Mouse (Mus musculus): ENCODE data around the gene Fto.

The Fto gene

DNA sequence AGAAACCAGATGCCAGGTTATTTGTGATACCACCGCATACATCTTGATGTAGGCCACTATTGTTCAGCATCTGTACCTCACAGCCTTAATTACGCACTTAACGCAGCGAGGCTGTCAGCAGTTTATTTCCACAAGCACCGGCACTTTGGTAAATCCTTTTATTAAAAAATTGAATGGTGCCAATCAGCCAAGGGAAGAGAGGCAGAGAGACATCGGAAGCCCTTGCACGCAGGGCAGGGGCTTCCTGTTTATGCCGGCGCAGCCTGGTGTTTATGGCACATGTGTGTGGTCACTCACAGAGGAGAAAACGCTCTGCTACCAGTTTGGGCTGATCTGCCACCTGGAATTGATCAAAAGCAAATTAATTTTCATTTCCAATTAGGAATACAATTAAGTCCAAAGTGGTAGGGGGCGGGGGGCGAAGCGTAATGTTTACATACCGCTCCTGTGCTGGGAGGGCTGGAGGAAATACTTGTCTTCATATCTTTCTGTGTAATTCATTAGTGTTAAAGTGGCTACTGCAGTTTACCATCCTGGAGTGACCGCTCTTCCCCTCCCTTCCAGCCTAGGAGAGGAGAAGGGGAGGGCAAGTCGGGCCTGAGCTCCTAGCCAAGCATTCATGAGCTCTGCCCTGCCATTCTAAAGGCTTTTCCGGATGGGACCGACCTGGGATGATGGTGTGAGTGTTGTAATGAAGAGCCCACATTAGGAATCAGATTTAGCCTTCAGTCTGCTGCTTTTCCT, 299.2 kb downstream of the Fto start:
- no peak for DNase-seq (ENCODE audit: low spot score)

- DNase-seq (ENCODE audit: low spot score) = no peak
These were observed 300.3 kb downstream of the Fto start for GRCm38 (mm10) chr8:91613603-91614002.

DNA sequence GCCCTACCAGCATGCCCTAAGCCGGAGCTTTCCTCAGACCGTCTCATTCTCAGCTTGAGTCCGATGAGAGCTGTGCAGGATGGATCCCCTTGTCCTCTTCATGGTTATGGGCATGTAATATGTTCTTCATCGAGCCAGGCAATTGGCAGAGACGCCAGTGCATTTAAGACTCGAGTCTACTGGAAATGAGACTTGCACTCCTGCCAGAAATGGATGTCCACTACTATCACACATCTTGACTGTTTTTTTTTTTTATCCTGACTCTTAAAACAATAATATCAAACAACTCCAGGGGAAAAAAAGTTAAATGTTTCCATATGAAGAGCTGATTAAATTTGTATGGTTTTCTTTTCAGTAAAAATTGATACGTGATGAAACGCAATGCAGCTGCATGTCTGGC, 301.9 kb downstream of the Fto start:
- DNase-seq (ENCODE audit: low spot score) = no peak

DNA sequence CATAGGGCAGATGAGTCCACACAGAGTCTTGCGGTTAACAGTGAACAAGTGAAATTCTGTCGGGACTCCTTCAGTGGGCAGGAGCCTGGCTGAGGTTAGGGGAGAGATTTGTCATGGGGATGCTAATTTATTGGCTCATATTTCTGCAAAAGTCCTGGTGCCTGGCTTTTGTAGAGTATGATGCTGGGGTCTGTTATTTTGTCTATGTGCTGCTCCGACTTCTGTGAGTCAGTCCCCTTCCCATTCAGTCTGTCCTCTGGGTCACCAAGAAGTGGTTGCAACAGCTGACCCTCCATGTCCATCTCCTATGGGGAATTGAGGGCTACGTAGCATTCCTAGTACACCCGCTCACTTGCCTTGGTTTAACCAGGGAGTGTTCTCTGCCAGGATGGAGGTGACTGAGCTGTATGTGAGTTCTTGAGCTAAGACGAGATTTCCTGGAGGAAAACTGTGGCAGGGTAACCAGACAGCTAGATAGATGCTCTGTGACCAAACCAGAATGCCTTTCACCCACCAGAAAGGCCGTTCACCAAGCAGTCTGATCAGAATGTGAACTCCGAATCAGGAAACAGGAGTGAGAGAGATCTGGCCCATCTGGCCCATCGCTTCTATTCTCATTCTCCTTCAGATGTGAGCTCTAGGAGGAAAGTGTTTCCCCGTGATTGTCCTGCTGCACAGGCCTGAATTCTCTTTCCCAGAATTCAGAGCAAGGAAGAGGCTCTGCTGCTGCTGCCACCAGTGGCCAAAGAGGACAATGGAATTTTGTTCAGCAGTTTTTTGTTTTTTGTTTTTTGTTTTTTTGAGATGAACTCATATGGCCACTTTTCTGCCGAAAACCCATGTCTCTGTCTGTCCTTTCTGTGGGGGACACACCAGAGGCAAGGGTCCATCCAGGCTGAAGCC, 302.7 kb downstream of the Fto start:
- no peak for DNase-seq (ENCODE audit: low spot score)

DNA sequence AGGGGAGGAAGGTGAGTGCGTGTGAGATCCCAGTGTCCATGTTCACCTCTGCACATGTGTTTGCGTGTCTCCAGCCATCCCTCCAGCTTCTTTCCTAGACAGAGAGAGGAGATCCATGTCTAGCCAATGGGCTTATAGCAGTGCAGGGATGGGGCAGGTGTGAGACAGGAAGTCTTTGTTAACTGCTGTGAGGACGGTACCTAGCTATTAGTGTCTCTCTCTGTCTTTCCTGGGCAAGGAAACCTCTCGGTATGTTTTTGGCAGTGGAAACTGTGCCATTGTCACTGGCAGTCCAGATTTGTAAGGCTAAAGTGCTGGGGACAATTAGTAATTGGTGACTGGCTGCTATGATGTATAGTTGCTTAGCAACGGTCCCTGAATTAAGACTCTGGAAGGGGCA, 304.4 kb downstream of the Fto start:
- no peak for DNase-seq (ENCODE audit: low spot score)

DNA sequence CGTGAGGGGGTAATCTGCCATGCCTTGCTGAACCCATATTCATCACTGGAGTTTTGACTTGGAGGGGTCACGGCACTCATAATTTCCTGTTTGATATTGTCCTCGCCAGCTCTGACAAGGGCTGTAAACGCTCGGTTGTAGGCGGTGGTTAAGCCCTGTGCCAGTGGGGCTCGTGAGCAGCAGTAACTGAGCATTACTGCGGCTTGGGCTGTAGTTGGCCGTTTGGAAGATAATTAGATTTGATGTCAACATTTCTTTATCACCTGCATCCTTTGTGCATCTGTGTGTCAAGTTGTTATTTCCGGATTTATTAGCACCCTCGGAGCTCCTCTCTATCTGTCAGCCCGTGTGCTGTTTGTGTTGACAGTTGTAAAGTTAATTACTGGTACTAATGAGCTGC, 309.4 kb downstream of the Fto start:
- DNase-seq (ENCODE audit: low spot score) = no peak

DNA sequence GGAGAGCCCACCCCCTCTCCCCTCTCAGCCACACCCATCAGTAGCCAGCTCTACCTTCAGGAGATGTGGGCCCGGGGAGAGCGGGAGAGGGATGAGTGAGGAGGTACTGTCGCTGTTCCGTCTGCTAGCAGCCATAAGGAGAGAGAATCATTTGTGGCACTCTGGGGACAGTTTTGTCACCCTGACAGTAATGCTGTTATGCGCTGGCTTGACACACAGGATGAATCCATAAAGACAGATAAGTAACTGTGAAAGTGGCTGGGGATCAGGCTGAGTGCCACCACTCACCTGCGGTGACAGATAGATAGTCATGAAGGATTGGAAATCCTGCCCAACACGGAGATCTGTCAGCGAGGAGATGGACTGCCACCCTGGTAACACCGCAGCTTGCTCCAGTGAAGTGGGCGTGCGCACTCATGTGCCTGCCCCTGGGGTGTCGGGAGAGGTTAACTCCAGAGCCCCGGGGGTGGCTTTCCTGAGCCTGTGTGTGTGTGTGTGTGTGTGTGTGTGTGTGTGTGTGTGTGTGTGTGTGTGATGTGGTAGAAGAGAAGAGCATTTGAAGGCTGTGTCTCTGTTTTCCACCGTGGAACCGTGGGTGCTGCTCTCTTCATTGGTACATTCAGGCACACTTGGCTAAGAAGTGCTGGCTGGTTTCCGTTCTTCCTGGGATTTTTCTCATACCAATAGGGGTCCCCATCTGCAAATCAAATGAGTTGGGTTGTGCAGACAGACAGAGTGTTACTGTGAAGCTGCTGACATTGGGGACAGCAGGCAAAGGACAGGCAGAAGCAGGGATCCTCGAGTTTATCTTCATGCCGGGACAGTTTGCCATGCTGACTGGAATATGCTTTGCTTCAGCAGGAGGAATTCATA, 312.6 kb downstream of the Fto start:
- no peak for DNase-seq (ENCODE audit: low spot score)

DNA sequence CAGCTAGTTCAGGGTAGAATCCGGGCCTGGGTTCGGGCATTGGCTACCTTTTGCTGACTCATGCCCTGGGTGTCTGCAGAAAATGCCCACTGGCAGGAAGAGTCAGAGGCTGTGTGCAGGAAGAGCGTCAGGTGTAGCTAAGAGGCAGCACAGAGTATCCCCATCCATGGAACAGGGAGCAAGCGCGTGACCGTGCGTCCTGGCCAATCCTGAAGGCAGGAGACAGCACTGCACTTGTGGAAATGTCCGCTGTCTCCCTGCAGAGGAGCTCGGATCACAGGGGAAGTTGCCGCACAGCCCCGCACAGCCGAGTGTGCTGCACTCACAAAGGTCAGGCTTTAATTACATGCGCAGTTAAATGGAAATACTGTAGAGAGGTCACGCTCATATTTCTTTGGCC, 316.3 kb downstream of the Fto start:
- DNase-seq (ENCODE audit: low spot score) = no peak

GRCm38 (mm10) chr8:91630320-91631033, 317.2 kb downstream of the Fto start:
- DNase-seq (ENCODE audit: low spot score) = no peak

- DNase-seq (ENCODE audit: low spot score) = no peak
These were observed 319.1 kb downstream of the Fto start for GRCm38 (mm10) chr8:91632411-91632810.

DNA sequence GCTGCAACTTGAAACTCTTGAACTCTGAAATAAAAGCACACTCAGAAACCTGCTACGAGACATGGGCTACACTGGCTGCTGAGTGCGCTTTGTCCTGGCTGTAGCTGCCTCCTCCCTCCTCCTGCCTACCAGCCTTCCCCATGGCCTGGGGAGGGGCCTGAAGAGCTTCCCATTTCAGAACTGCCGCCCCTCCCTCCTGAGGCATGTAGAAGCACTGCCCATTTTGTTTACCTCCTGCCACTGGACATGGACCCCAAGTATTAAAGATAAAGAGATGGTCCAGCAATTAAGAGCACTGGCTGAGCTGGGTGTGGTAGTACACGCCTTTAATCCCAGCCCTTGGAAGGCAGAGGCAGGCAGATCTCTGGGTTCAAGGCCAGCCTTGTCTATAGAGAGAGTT, 322.1 kb downstream of the Fto start:
- no peak for DNase-seq (ENCODE audit: low spot score)

DNA sequence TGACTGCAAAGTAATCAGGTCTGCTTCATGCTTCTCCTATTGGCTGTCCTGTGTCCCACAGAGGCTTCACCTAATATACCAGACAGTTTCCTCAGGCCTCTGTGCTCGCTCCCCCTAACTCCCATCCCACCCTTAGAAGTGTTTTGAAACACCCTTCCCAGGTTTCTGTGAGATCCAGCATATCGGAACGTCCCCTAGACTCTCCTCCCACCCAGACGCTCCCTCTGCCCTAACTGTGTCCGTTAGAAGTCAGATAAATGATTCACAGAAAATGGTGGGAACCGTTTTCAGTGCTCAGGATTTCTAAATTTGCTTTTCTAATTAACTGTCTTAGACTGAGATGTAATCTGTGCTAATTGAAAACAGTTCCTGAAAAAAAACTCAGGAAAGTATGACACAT, 323.6 kb downstream of the Fto start:
- DNase-seq (ENCODE audit: low spot score) = no peak

DNA sequence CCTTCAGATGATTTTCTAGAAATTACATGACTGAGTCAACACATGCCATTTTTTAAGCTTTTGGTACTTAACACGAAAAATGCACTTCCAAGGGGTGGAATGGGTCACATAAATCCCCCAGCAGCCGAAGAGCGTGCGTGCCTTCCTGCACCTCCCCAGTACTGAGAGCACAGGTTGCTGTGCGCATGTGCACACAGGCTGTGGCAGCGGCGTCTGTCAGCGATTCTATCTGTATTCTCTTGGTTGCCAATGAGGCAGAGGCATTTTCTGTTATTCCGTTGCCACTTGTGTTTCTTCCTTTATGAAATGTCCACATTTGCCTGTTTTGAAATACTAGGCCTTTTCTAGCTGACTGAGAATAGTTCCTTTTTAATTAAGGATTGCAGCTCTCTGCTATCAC, 324.4 kb downstream of the Fto start:
- DNase-seq (ENCODE audit: low spot score) = no peak

- no peak for DNase-seq (ENCODE audit: low spot score)
These were observed 324.9 kb downstream of the Fto start for GRCm38 (mm10) chr8:91638256-91638655.

GRCm38 (mm10) chr8:91640471-91640870, 327.1 kb downstream of the Fto start:
- no peak for DNase-seq (ENCODE audit: low spot score)

- DNase-seq (ENCODE audit: low spot score) = no peak
These were observed 332.2 kb downstream of the Fto start for GRCm38 (mm10) chr8:91645484-91645883.

- no peak for DNase-seq (ENCODE audit: low spot score)
These were observed 334.6 kb downstream of the Fto start for GRCm38 (mm10) chr8:91647959-91648358.

- DNase-seq (ENCODE audit: low spot score) = no peak
These were observed 335.5 kb downstream of the Fto start for GRCm38 (mm10) chr8:91648776-91649175.

- DNase-seq (ENCODE audit: low spot score) = no peak
These were observed 340.2 kb downstream of the Fto start for GRCm38 (mm10) chr8:91653561-91653960.

DNA sequence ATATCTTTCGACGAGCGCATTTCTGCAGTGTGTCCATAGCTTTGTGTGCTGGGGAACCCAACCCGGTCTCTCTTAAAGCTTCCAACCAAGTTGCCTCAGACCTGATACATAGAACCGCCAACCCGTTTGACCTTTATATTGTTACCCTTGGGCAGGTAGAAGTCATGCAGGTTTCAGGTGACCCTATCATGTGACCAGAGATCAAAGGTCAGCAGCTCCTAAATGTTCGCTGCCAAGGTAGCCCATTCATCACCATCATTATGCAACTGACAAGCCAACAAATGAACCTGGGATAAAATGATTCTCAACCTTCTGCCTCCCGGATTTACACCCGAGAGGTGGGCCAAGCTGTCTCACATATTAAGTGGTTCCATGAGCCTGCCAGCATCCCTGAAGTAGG, 344.1 kb downstream of the Fto start:
- DNase-seq (ENCODE audit: low spot score) = no peak

DNA sequence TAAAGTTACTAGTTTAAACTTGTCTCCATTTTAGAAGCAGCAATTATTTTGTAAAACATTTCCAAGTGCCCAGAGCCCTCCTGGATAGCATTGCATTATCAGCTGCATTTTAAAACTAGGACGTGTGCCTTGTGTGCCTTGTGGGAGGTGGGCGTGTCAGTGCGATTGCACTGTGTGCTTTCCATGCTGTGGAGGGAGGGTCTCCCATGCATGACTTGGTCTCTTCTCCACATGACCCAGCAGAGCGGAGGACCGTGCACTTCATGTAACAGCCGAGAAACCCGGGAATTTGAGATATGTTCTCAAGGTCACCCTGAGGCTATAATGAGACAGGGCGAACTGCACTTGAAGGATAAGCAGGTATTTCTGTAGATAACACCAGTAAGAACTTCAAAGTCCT, 347.6 kb downstream of the Fto start:
- DNase-seq (ENCODE audit: low spot score) = no peak

All from urinary bladder, postnatal 10 days (tissue).